Mouse (Mus musculus) gastrocnemius, adult 18-20 months (tissue): ENCODE data around the gene Sardh. TPM values are rescaled to one million over a fixed set of nuclear protein-coding genes. Genes with fewer than 3 reads are reported as not detected.

ENCODE experiments used
- DNase-seq: peaks from one replicate; pipeline ENCODE4 v3.0.0; 2021; ENCODE audit warnings: low spot score
- total RNA-seq, 2 experiments: library from RNA; stranded (reverse); gene quantifications; 2 replicates each; pipeline ENCODE4 v1.2.3; 2021

The Sardh gene
- total RNA-seq, 2 experiments from 2014 or later: 0.82 to 0.85 TPM

DNA sequence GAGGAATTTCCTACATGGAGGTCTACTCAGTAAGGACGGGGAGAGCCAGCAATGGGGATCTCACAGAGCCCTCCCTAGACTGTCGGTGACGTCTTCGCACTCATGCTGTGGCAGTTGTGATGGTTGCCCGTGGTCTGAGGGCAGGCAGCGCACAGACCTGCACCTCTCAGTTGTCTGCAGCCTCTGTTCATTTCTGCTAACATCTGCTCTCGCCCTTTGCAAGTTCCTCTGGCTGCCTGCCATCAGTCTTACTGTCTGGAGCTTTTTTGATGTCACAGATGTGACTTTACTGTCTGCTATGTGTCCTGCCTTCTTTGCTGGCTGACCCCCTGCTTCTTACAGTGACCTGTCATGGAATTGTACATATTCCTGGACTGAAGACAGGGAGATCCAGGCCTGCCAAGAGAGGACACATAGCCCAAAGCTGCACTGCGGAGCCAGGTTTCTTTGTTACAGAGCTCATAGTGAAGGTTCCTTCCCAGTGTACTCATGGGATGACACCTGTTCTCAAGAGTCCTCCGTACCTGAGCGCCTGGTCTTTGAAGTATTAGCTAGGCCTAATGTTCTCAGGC lies 72.4 kb downstream of the Sardh start:
- DNase-seq: peak; percentile 30

- DNase-seq: no peak
Observed at GRCm38 (mm10) chr2:27174242-27174641, 73.9 kb downstream of the Sardh start.

DNA sequence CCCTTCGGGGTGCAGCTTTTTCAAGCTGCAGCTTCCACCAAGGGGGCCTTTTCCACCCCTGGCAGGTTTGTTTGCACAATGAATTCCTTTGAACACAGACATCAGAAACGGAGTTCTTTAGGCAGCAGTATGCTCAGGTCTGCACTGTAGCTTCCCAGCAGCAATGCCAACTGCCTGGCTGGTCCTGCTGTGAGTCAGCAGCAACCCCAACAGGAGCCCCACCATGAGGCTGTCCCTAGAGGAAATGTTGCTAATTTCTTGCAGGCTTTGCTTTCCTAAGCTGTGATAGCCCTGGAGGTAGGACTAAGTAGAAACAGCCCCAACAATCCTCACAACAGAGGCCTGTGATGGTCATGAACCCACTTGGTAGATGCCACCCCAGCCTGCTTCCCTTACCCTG lies 81.1 kb downstream of the Sardh start:
- no peak for DNase-seq

- no peak for DNase-seq
Observed at GRCm38 (mm10) chr2:27166074-27166473, 82.1 kb downstream of the Sardh start.

GRCm38 (mm10) chr2:27164796-27165590 lies 83.1 kb downstream of the Sardh start, which contains the start of gene Dbh:
Gene Dbh, plus strand, starts transcription at chr2:27165233.
- no peak for DNase-seq

DNA sequence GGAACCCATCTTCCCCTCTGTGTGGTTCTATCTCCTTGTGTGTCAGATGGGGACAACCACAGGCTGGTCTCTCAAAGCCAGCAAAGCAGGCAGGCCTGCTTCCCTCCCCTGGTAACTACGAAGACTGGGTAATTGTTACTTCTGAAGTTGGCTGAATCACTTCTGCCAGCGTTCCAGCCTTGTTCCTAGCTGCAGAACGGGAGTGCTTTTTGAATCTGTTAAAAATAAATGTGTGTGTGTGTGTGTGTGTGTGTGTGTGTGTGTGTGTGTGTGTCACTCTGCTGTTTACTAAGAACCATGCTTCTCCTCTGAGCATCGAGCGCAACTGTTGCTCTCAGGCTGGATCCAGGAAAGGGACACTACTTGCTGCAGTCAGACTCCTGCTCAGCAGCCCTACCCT lies 84.3 kb downstream of the Sardh start:
- DNase-seq: no peak

- no peak for DNase-seq
Observed at GRCm38 (mm10) chr2:27162656-27163055, 85.5 kb downstream of the Sardh start.

- DNase-seq: no peak
Observed at GRCm38 (mm10) chr2:27161526-27161925, 86.6 kb downstream of the Sardh start.

- DNase-seq: no peak
Observed at GRCm38 (mm10) chr2:27156596-27156995, 91.5 kb downstream of the Sardh start.

GRCm38 (mm10) chr2:27154466-27155185 lies 93.5 kb downstream of the Sardh start:
- no peak for DNase-seq

- no peak for DNase-seq
Observed at GRCm38 (mm10) chr2:27149457-27149856, 98.7 kb downstream of the Sardh start.

- no peak for DNase-seq
Observed at GRCm38 (mm10) chr2:27146840-27147239, 101.3 kb downstream of the Sardh start.

- no peak for DNase-seq
Observed at GRCm38 (mm10) chr2:27144957-27145356, 103.2 kb downstream of the Sardh start.

- DNase-seq: no peak
Observed at GRCm38 (mm10) chr2:27141950-27142693, 106.0 kb downstream of the Sardh start, which contains the start of gene Fam163b. Gene Fam163b, minus strand, starts transcription at chr2:27142491.

Other genes with a start within 250 kb of the Sardh start
- 10 to 100 TPM; 31.2 to 34.2 TPM for gene Cacfd1, start 238.4 kb downstream of the Sardh start, total RNA-seq
- under 1 TPM in 1 of 2 experiments, not detected in 1; 0.17 TPM for gene Slc2a6, start 220.3 kb downstream of the Sardh start, total RNA-seq
- gene Mymk, start 176.2 kb downstream of the Sardh start, total RNA-seq: under 1 TPM; 0.18 to 0.21 TPM
- gene Adamtsl2, start 169.0 kb downstream of the Sardh start, total RNA-seq: 1 to 10 TPM; 2.7 to 6.9 TPM
- gene Fam163b, start 105.8 kb downstream of the Sardh start, total RNA-seq: not detected
- not detected for gene Dbh, start 83.1 kb downstream of the Sardh start, total RNA-seq
- 1 to 10 TPM; 1.9 to 3.1 TPM for gene Vav2, start 178.7 kb upstream of the Sardh start, total RNA-seq
- gene Brd3os, start 194.0 kb upstream of the Sardh start, total RNA-seq: 1 to 10 TPM in 1 of 2 experiments, under 1 TPM in 1; 0.57 to 1.8 TPM